Mouse (Mus musculus): ENCODE results near the gene Fer1l4. TPM values are rescaled to one million over a fixed set of nuclear protein-coding genes. Genes with fewer than 3 reads are reported as not detected.

Fer1l4 gene
- polyA plus RNA-seq (2012; rRNA removed): 0.04 and 0.14 TPM in 2 replicates

GRCm38 (mm10) chr2:156052816-156053215 is at the start of gene Fer1l4:
Fer1l4 (minus strand) TSS chr2:156052947.

GRCm38 (mm10) chr2:156065099-156066041 is 12.6 kb upstream of the Fer1l4 start, which contains the start of gene Spag4:
Spag4 (plus strand) TSS chr2:156065175.

GRCm38 (mm10) chr2:156007888-156008532 is 44.7 kb downstream of the Fer1l4 start, which contains the start of the genes 6430550D23Rik and Ergic3:
6430550D23Rik (minus strand) TSS chr2:156007977.
Ergic3 (plus strand) TSS chr2:156008045.

Other genes starting within 250 kb of the Fer1l4 start
- gene BC029722, start 233.5 kb downstream of the Fer1l4 start, polyA plus RNA-seq (2012; rRNA removed): 9.6 and 9.7 TPM in 2 replicates
- gene Eif6, start 226.0 kb downstream of the Fer1l4 start, polyA plus RNA-seq (2012; rRNA removed): 107 and 134 TPM in 2 replicates
- 0.05 TPM in 1 of 2 replicates, not detected in the other for gene Fam83c, start 218.1 kb downstream of the Fer1l4 start, polyA plus RNA-seq (2012; rRNA removed)
- gene Uqcc1, start 122.6 kb downstream of the Fer1l4 start, polyA plus RNA-seq (2012; rRNA removed): 51.2 and 79.7 TPM in 2 replicates
- gene Gm15557, start 112.2 kb downstream of the Fer1l4 start, polyA plus RNA-seq (2012; rRNA removed): not detected in 2 replicates
- gene Gdf5, start 107.6 kb downstream of the Fer1l4 start, polyA plus RNA-seq (2012; rRNA removed): 0.66 and 2.9 TPM in 2 replicates
- 30.5 and 45.1 TPM in 2 replicates for gene Cep250, start 96.5 kb downstream of the Fer1l4 start, polyA plus RNA-seq (2012; rRNA removed)
- gene 6430550D23Rik, start 45.0 kb downstream of the Fer1l4 start, polyA plus RNA-seq (2012; rRNA removed): 2.1 and 2.9 TPM in 2 replicates
- gene Ergic3, start 44.9 kb downstream of the Fer1l4 start, polyA plus RNA-seq (2012; rRNA removed): 201 and 262 TPM in 2 replicates
- 7.6 and 10.3 TPM in 2 replicates for gene Spag4, start 12.2 kb upstream of the Fer1l4 start, polyA plus RNA-seq (2012; rRNA removed)
- 75.0 and 96.1 TPM in 2 replicates for gene Cpne1, start 59.0 kb upstream of the Fer1l4 start, polyA plus RNA-seq (2012; rRNA removed)
- gene Rbm12, start 59.0 kb upstream of the Fer1l4 start, polyA plus RNA-seq (2012; rRNA removed): 25.4 and 33.3 TPM in 2 replicates
- 4.9 and 10.8 TPM in 2 replicates for gene Gm28036, start 74.1 kb upstream of the Fer1l4 start, polyA plus RNA-seq (2012; rRNA removed)
- gene Romo1, start 91.1 kb upstream of the Fer1l4 start, polyA plus RNA-seq (2012; rRNA removed): 301 and 635 TPM in 2 replicates
- gene Nfs1, start 91.2 kb upstream of the Fer1l4 start, polyA plus RNA-seq (2012; rRNA removed): 30.6 and 34.0 TPM in 2 replicates
- gene Rbm39, start 127.3 kb upstream of the Fer1l4 start, polyA plus RNA-seq (2012; rRNA removed): 307 and 357 TPM in 2 replicates
- 25.3 and 33.0 TPM in 2 replicates for gene Phf20, start 143.5 kb upstream of the Fer1l4 start, polyA plus RNA-seq (2012; rRNA removed)

All from central nervous system, embryonic 11.5 days (tissue).